Mouse (Mus musculus): ENCODE measurements at regions not wholly inside any gene's neighbourhood (a gene's known extent, or its start where the extent isn't known, plus 50 kb on each side); places are given as distances from the start of the nearest gene placed in this dataset.

DNA sequence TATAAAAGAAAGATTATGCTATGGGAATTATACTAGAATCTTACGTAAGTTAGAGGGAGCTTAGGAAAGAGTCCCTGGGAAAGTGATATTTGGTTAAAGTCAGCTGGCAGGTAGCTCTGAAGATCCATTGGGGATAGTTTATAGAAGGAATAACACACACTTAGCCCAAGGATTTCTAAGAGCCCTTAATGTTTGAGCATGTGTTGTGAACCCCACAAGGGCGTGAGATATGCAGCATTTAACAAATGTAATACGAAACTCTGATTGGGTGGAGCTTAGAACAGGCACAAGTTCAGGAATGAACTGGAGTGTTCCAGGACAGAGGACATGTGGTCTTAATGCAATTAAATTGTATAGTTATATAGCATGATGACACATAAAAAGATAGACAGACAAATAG, 132.6 kb upstream of the Eci2 start:
- H3K4me1 ChIP-seq (replicated peaks; ENCODE audit: control insufficient read depth, insufficient read depth, low read length) = no peaks in the 10 kb centered on the region
- no peak for DNase-seq (ENCODE audit: low spot score)

DNA sequence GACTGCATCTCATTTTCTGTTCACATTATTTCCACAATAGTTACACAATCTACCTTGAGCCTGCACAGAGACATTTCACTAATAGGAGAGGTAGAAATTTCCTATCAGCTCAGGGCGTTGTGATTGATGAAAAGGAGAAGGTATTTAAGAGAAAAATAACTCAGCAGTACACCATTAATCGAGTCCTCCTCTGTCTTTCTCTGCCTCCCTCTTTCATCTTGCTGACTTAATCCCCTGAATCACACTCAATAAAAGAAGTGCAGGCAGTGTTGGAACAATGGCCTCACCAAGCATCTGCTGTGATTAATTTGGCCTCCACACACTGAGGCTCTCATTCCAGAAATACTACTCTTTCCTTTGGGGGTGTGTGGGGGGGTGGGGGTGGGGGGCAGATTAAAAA, 133.9 kb upstream of the Eci2 start:
- no peak overlapping the region for H3K4me3 ChIP-seq (ENCODE audit: low read depth, low read length)
- H3K27me3 ChIP-seq (replicated peaks; ENCODE audit: control insufficient read depth, insufficient read depth, low read length) = no peaks in the 10 kb centered on the region
- no peak for ATAC-seq (replicated peaks; ENCODE audit: low FRiP score)
- H3K4me1 ChIP-seq (replicated peaks; ENCODE audit: control insufficient read depth, insufficient read depth, low read length) = no peaks in the 10 kb centered on the region
- H3K9me3 ChIP-seq (ENCODE audit: control insufficient read depth, low read length) = no peaks in the 10 kb centered on the region
- no peak overlapping the region for H3K27ac ChIP-seq (ENCODE audit: low read depth, low read length)
- WGBS = 56% methylated on average over 2 of the region's 2 CpGs
- H3K4me2 ChIP-seq = no peak overlapping the region
- H3K36me3 ChIP-seq (ENCODE audit: control insufficient read depth, insufficient read depth, low read length) = no peaks in the 10 kb centered on the region
- DNase-seq (ENCODE audit: low spot score) = no peak
- no peak overlapping the region for H3K9ac ChIP-seq (ENCODE audit: low read depth, low read length)

More for the DNA sequence above, 132.6 kb upstream of the Eci2 start:
- WGBS = 80% methylated on average over 3 of the region's 3 CpGs
- no peaks in the 10 kb centered on the region for H3K36me3 ChIP-seq (ENCODE audit: control insufficient read depth, insufficient read depth, low read length)
- no peak overlapping the region for H3K9ac ChIP-seq (ENCODE audit: low read depth, low read length)
- no peak overlapping the region for H3K4me2 ChIP-seq
- no peak overlapping the region for H3K4me3 ChIP-seq (ENCODE audit: low read depth, low read length)
- H3K27me3 ChIP-seq (replicated peaks; ENCODE audit: control insufficient read depth, insufficient read depth, low read length) = no peaks in the 10 kb centered on the region
- no peaks in the 10 kb centered on the region for H3K9me3 ChIP-seq (ENCODE audit: control insufficient read depth, low read length)
- no peak for ATAC-seq (replicated peaks; ENCODE audit: low FRiP score)
- H3K27ac ChIP-seq (ENCODE audit: low read depth, low read length) = no peak overlapping the region

DNA sequence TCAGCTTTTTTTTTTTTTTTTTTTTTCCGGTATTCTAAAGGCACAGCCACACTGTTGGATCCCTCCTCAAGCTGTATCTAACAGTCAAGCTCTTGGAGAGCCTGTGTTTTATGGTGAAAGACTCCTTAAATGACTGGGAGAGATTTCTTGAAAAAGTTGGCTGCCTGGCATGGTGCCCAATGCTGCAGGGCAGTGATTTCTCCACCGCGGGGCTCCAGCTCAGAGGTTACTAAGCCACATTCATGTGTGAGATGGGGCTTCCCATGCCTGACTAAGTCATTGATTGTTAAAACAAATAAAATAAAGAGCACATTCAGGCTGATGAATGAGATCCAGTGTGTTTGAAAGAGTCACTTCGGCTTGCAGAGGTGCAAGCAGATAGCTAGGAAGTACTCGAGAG, 139.2 kb upstream of the Eci2 start:
- ATAC-seq (replicated peaks; ENCODE audit: low FRiP score) (no peak), DNase-seq (ENCODE audit: low spot score) (no peak)
- Histone ChIP-seq H3K9ac (ENCODE audit: low read depth, low read length) (no peak overlapping the region), H3K27me3 (replicated peaks; ENCODE audit: control insufficient read depth, insufficient read depth, low read length) (no peaks in the 10 kb centered on the region), H3K4me3 (ENCODE audit: low read depth, low read length) (no peak overlapping the region), H3K4me2 (no peak overlapping the region), H3K27ac (ENCODE audit: low read depth, low read length) (no peak overlapping the region), H3K36me3 (ENCODE audit: control insufficient read depth, insufficient read depth, low read length) (no peaks in the 10 kb centered on the region), H3K4me1 (replicated peaks; ENCODE audit: control insufficient read depth, insufficient read depth, low read length) (no peaks in the 10 kb centered on the region), H3K9me3 (ENCODE audit: control insufficient read depth, low read length) (no peaks in the 10 kb centered on the region)
- whole genome bisulfite sequencing = 80% methylated on average over 5 of the region's 5 CpGs

DNA sequence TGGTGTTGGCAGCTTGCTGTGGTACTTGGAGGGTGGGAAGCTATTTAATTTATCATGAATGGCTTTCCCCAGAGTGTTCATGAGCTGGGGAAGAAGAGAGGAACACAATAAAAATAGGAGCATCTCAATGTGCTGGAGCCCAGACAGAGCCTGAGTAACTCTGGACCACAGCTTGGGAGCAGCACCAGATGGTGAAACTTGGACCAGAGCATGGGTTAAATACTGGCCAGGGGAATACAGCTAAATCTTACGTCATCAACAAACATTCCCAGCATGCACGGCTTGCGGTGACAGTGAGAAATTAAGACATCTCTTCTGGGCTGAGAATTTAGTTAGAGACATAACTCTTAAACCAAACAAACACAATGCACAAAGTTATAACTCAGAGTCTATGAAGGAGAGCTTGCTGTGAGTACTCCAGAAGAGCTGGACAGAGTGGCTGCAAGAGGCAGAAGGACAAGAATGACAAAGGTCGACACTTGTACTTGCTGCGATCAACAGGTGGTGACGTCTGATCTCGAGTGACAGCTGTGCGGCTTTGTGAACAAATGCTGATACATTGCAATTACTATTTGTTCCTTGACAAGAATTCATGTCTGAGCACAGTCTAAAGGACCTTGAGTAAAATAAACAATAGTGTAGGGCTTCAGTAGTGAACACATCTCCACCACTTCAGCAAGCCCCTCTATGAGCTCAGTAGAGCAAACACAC, 140.1 kb upstream of the Eci2 start:
- Histone ChIP-seq H3K9me3 (ENCODE audit: control insufficient read depth, low read length) (no peaks in the 10 kb centered on the region), H3K4me3 (ENCODE audit: low read depth, low read length) (no peak overlapping the region), H3K4me2 (no peak overlapping the region), H3K27ac (ENCODE audit: low read depth, low read length) (no peak overlapping the region), H3K4me1 (replicated peaks; ENCODE audit: control insufficient read depth, insufficient read depth, low read length) (no peaks in the 10 kb centered on the region), H3K27me3 (replicated peaks; ENCODE audit: control insufficient read depth, insufficient read depth, low read length) (no peaks in the 10 kb centered on the region), H3K9ac (ENCODE audit: low read depth, low read length) (no peak overlapping the region), H3K36me3 (ENCODE audit: control insufficient read depth, insufficient read depth, low read length) (no peaks in the 10 kb centered on the region)
- DNase-seq (ENCODE audit: low spot score) = no peak
- ATAC-seq (replicated peaks; ENCODE audit: low FRiP score) = no peak
- 74% methylated on average over 8 of the region's 8 CpGs for WGBS

DNA sequence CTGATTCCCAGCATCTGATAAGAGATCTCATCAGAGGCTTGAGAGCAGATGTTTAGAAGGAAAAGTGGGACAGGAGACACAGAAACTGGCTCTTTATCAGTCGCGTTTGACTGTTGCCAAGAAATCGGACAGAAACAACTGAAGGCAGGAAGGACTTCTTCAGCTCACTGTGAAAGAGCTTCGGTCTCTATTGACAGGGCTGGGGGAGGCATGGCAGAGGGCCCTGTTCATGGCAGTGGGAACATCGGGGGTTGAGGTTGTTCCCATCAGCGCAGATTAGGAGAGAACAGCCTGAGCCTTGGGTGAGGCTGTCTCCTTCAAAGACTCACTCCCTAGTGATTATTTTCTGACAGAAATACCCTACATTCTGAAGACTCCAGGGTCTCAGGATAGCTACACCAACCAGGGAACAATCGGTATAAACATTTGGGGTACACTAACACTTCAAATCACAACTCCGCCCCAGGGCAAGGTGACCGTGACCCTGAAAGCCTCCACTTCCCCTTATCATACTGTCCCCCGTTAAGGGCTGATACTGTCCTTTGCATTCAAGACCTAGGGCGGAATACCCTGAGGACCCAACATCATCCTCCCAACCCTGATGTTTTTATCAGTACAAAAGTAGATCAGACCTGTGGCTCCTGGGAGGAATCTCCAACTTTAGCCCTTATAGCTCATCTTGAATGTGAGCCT, 144.8 kb upstream of the Eci2 start:
- Histone ChIP-seq H3K9me3 (ENCODE audit: control insufficient read depth, low read length) (no peaks in the 10 kb centered on the region), H3K4me3 (ENCODE audit: low read depth, low read length) (no peak overlapping the region), H3K27ac (ENCODE audit: low read depth, low read length) (no peak overlapping the region), H3K4me1 (replicated peaks; ENCODE audit: control insufficient read depth, insufficient read depth, low read length) (no peaks in the 10 kb centered on the region), H3K9ac (ENCODE audit: low read depth, low read length) (no peak overlapping the region), H3K36me3 (ENCODE audit: control insufficient read depth, insufficient read depth, low read length) (no peaks in the 10 kb centered on the region), H3K4me2 (no peak overlapping the region), H3K27me3 (replicated peaks; ENCODE audit: control insufficient read depth, insufficient read depth, low read length) (no peaks in the 10 kb centered on the region)
- ATAC-seq (replicated peaks; ENCODE audit: low FRiP score) = no peak
- DNase-seq (ENCODE audit: low spot score) = no peak
- 68% methylated on average over 11 of the region's 11 CpGs for WGBS

DNA sequence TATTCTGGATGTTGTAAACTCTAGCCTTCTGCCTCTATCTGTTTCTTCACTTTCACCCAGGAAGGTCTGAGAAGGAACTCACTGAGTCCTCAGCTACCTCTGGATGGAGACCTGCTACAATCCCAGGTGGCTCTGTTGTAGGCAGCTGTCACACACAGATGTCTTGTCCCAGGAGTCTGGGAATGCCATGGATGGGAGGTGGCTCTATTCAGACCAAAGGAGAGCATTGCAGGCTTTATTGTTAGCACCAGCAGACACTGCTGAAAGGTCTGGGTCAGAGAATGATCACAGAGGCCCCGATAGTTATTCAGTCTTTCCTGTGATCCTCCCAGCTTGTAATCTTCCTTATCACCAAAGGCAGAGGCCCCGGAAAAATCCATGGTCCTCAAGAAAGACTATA, 146.6 kb upstream of the Eci2 start:
- Histone ChIP-seq H3K27me3 (replicated peaks; ENCODE audit: control insufficient read depth, insufficient read depth, low read length) (no peaks in the 10 kb centered on the region), H3K4me2 (no peak overlapping the region), H3K9me3 (ENCODE audit: control insufficient read depth, low read length) (no peaks in the 10 kb centered on the region), H3K4me1 (replicated peaks; ENCODE audit: control insufficient read depth, insufficient read depth, low read length) (no peaks in the 10 kb centered on the region), H3K9ac (ENCODE audit: low read depth, low read length) (no peak overlapping the region), H3K4me3 (ENCODE audit: low read depth, low read length) (no peak overlapping the region), H3K36me3 (ENCODE audit: control insufficient read depth, insufficient read depth, low read length) (no peaks in the 10 kb centered on the region), H3K27ac (ENCODE audit: low read depth, low read length) (no peak overlapping the region)
- ATAC-seq (replicated peaks; ENCODE audit: low FRiP score) (no peak), DNase-seq (ENCODE audit: low spot score) (no peak)
- 25% methylated on average over 2 of the region's 2 CpGs for WGBS

DNA sequence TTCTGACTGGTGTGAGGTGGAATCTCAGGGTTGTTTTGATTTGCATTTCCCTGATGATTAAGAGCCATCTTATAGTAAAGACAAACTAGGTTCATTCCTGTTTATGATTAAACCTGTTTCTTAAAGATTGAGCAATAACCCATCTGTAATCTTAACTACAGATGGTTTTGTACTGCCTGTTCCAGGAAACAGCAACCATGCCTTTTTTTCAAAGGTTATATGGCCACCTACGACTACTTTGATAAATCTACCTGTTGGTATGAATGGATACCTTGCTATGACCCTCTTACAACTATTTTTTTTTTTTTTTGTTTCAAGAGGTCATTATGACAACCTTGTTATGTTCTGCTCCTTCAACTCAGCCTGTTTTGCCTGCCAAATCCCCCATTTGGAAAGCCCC, 148.7 kb upstream of the Eci2 start:
- Histone ChIP-seq H3K4me2 (no peak overlapping the region), H3K4me3 (ENCODE audit: low read depth, low read length) (no peak overlapping the region), H3K36me3 (ENCODE audit: control insufficient read depth, insufficient read depth, low read length) (no peaks in the 10 kb centered on the region), H3K9me3 (ENCODE audit: control insufficient read depth, low read length) (no peaks in the 10 kb centered on the region), H3K27me3 (replicated peaks; ENCODE audit: control insufficient read depth, insufficient read depth, low read length) (no peaks in the 10 kb centered on the region), H3K27ac (ENCODE audit: low read depth, low read length) (no peak overlapping the region), H3K9ac (ENCODE audit: low read depth, low read length) (no peak overlapping the region), H3K4me1 (replicated peaks; ENCODE audit: control insufficient read depth, insufficient read depth, low read length) (no peaks in the 10 kb centered on the region)
- DNase-seq (ENCODE audit: low spot score) (no peak), ATAC-seq (replicated peaks; ENCODE audit: low FRiP score) (no peak)
- WGBS = 83% methylated on average over 1 of the region's 1 CpGs

DNA sequence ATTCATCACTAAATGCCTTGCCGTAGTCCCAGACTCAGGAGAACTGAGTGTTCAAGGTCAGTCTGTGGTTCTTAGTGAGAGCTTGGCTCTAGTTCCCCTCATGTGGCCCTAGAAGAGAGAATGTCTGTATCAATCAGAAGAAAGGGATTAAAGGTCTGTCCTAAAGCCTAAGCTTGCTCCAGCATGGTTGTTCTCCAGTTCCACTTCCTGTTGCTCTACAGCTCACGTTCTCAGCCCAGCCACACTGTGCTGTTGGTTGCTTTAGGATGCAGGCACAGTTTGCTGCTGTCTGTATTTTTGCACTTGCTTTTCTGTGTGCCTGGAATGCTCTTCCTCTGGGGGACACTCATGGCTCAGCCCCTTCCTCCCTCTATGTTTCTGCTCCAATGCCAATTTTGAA, 150.4 kb upstream of the Eci2 start:
- no peak for ATAC-seq (replicated peaks; ENCODE audit: low FRiP score)
- no peaks in the 10 kb centered on the region for H3K4me1 ChIP-seq (replicated peaks; ENCODE audit: control insufficient read depth, insufficient read depth, low read length)
- H3K9me3 ChIP-seq (ENCODE audit: control insufficient read depth, low read length) = no peaks in the 10 kb centered on the region
- no peak overlapping the region for H3K4me2 ChIP-seq
- H3K4me3 ChIP-seq (ENCODE audit: low read depth, low read length) = no peak overlapping the region
- 51% methylated on average over 2 of the region's 2 CpGs for WGBS
- H3K36me3 ChIP-seq (ENCODE audit: control insufficient read depth, insufficient read depth, low read length) = no peaks in the 10 kb centered on the region
- DNase-seq (ENCODE audit: low spot score) = no peak
- no peak overlapping the region for H3K9ac ChIP-seq (ENCODE audit: low read depth, low read length)
- no peak overlapping the region for H3K27ac ChIP-seq (ENCODE audit: low read depth, low read length)
- no peaks in the 10 kb centered on the region for H3K27me3 ChIP-seq (replicated peaks; ENCODE audit: control insufficient read depth, insufficient read depth, low read length)
